Mouse (Mus musculus) skeletal muscle tissue, adult 2 months (tissue): ENCODE measurements around the gene Gm5891.
"Not testable (repeated sequence)": the region's sequence is repeated elsewhere in the genome, so short reads cannot be mapped to it uniquely, and the experiment has no call there.

Experiments
- DNase-seq: peaks from one replicate; pipeline ENCODE4 v3.0.0-alpha.2; 2012; ENCODE audit warnings: low read depth, low spot score

Gm5891 gene

DNA sequence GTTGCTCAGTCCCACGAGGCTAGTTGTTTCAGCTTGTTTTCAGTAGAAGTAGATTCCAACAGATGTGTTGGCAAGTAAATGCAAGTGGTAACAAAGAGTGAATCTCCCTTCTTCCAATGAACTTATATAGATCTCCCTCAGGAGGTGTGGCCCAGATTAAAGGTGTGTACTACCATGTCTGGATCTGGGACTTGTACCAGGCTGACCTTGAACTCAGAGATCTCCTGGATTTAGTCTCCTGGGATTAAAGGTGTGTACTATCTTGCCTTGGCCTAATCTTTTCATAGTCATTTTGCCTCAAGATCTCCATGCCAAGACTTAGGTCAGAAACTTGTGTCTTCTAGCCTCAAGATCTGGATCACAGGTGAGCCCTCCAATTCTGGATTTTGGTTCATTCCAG is at the start of gene Gm5891:
Gene Gm5891, minus strand, starts transcription at position 101 of the 400 bp plus-strand sequence.
- DNase-seq: not testable (repeated sequence)
